Mouse (Mus musculus) brain, embryonic 14.5 days (tissue): ENCODE measurements around the gene Otor.

Experiments
- CTCF ChIP-seq: fragments of 200-500 bp; IDR thresholded peaks from 2 replicates; pipeline ENCODE4 v1.5.1; 2012; ENCODE audit warnings: inconsistent platforms, mild to moderate bottlenecking, moderate library complexity, borderline replicate concordance; ENCODE audit not compliant: insufficient read depth, insufficient read length; ENCODE audit errors: extremely low read depth
- POLR2A ChIP-seq: fragments of 200-500 bp; IDR thresholded peaks from 2 replicates; pipeline ENCODE4 v1.6.1; 2012; ENCODE audit warnings: mild to moderate bottlenecking, inconsistent platforms, borderline replicate concordance; ENCODE audit not compliant: poor library complexity, insufficient read depth, insufficient read length, severe bottlenecking; ENCODE audit errors: extremely low read depth

DNA sequence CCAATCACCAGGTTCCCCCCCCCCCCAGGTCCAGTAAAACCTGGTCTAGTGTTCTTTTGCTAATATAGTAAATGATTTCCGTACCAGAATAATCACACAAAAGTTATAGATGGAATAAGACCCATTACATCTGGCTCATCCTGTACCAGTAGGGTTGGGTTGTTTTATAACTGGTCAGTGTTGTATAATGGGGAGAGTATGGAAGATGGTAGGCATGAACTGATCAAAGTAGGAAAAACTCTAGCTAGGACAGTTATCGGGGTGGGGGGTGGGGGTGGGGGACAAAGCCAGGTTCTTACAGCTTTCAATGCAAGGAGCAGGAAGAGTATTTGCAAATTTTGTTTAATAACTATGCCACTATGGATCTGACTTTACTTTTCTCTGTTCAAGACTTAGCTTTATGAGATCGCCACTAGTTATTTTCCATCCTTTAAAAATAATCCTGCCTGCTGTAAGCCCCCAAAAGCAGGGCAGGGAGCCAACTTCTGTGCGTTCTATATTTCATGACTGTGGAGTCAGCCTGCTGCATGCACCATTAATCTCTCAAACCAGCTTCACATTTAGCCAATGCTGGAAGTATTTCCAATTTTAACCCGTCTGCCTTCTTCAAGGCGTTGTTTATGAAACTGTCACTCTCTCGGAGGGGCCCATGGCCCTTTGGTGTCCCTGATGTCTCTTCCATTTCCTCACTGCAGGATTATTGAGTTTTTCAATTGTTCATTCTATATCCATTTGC is 43.8 kb upstream of the Otor start:
- no peak for TF ChIP-seq CTCF
- no peak for TF ChIP-seq POLR2A
